Mouse (Mus musculus) retina, adult 2 months (tissue): ENCODE data around the gene Foxn3.

Source experiments
- DNase-seq: peaks from one replicate; pipeline ENCODE4 v3.0.0-alpha.2; 2012; ENCODE audit warnings: low read depth, low spot score

The Foxn3 gene

GRCm38 (mm10) chr12:99298851-99299600, 264.4 kb downstream of the Foxn3 start:
- no peak for DNase-seq

- DNase-seq = no peak
Observed at GRCm38 (mm10) chr12:99298242-99298641, 265.1 kb downstream of the Foxn3 start.

GRCm38 (mm10) chr12:99297792-99298191, 265.6 kb downstream of the Foxn3 start:
- no peak for DNase-seq

GRCm38 (mm10) chr12:99293532-99293931, 269.9 kb downstream of the Foxn3 start:
- no peak for DNase-seq

GRCm38 (mm10) chr12:99292152-99292551, 271.2 kb downstream of the Foxn3 start:
- DNase-seq = no peak

GRCm38 (mm10) chr12:99287081-99287480, 276.3 kb downstream of the Foxn3 start:
- DNase-seq = no peak

- no peak for DNase-seq
Observed at GRCm38 (mm10) chr12:99286662-99287061, 276.7 kb downstream of the Foxn3 start.

- DNase-seq = no peak
Observed at GRCm38 (mm10) chr12:99285656-99286055, 277.7 kb downstream of the Foxn3 start.

GRCm38 (mm10) chr12:99285199-99285598, 278.2 kb downstream of the Foxn3 start:
- no peak for DNase-seq

- no peak for DNase-seq
Observed at GRCm38 (mm10) chr12:99284419-99285069, 278.8 kb downstream of the Foxn3 start.

- no peak for DNase-seq
Observed at GRCm38 (mm10) chr12:99280826-99281225, 282.6 kb downstream of the Foxn3 start.

- DNase-seq = no peak
Observed at GRCm38 (mm10) chr12:99280291-99280690, 283.1 kb downstream of the Foxn3 start.

GRCm38 (mm10) chr12:99279426-99279825, 284.0 kb downstream of the Foxn3 start:
- DNase-seq = no peak

- DNase-seq = no peak
Observed at GRCm38 (mm10) chr12:99274589-99274988, 288.8 kb downstream of the Foxn3 start.

GRCm38 (mm10) chr12:99269396-99269795, 294.0 kb downstream of the Foxn3 start:
- no peak for DNase-seq

GRCm38 (mm10) chr12:99268954-99269353, 294.4 kb downstream of the Foxn3 start:
- DNase-seq = no peak

GRCm38 (mm10) chr12:99267732-99268131, 295.6 kb downstream of the Foxn3 start:
- DNase-seq = no peak

GRCm38 (mm10) chr12:99266434-99266833, 296.9 kb downstream of the Foxn3 start:
- DNase-seq = no peak

GRCm38 (mm10) chr12:99265777-99266176, 297.6 kb downstream of the Foxn3 start:
- DNase-seq = no peak

- no peak for DNase-seq
Observed at GRCm38 (mm10) chr12:99264386-99264785, 299.0 kb downstream of the Foxn3 start.

GRCm38 (mm10) chr12:99263592-99264335, 299.6 kb downstream of the Foxn3 start:
- DNase-seq = no peak

- DNase-seq = no peak
Observed at GRCm38 (mm10) chr12:99262840-99263239, 300.5 kb downstream of the Foxn3 start.
